Mouse (Mus musculus) layer of hippocampus, adult 9-11 months (tissue): Measurements from ENCODE around the gene Robo4.
A peak's percentile ranks its signal among the peaks of the same experiment; 100 is the strongest.

Experiments
- DNase-seq: peaks from one replicate; pipeline ENCODE4 v3.0.0; 2022

The Robo4 gene

DNA sequence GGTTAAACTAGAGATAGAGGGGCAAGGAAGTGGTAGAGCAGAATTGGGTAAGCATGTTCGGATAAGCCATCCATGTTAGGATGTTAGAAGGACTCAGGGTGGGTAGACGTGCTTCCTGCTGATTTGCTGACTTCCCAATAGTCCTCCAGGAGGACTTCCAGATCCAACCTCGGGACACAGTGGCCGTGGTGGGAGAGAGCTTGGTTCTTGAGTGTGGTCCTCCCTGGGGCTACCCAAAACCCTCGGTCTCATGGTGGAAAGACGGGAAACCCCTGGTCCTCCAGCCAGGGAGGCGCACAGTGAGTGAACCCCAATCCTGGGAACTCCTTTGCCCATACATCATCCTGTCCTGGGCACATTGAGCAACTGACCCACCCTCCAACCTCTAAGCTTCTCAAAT, 1.3 kb downstream of the Robo4 start:
- DNase-seq = no peak

DNA sequence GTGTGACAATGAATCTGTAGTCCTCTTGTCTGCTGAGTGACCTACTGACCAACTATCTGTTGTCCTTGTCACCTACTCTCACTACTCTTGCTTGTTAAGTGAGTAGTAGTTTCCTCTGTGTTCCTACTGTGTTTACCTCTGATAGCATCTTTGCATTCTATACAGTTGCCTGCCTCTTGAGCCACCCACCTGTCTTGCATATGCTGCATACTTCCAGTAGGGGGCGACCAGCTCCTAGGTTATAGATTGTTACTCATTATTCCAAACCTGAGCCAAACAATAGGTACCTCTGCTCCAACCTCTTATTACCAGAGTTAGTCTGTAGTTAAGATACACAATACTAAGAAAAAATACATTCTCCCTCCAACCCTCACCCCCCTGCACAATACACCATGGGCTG, 4.7 kb downstream of the Robo4 start:
- no peak for DNase-seq

DNA sequence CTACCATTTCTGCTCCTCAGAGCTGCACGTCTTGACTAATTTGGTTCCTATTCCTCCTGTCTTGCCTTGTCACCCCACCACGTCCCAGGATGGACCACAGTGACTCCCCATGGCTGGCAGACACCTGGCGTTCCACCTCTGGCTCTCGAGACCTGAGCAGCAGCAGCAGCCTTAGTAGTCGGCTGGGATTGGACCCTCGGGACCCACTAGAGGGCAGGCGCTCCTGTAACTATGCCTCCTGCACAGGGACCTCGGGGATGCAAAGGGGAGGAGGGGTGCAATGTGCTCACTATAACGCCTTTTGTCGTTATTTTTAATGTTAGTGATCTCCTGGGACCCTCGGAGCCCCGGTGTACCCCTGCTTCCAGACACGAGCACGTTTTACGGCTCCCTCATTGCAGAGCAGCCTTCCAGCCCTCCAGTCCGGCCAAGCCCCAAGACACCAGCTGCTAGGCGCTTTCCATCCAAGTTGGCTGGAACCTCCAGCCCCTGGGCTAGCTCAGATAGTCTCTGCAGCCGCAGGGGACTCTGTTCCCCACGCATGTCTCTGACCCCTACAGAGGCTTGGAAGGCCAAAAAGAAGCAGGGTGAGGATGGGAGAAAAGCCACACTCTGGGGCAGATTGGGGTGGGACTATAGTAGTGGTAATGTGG, 6.3 kb downstream of the Robo4 start:
- no peak for DNase-seq

GRCm38 (mm10) chr9:37409698-37410445, 8.2 kb downstream of the Robo4 start:
- DNase-seq = no peak

DNA sequence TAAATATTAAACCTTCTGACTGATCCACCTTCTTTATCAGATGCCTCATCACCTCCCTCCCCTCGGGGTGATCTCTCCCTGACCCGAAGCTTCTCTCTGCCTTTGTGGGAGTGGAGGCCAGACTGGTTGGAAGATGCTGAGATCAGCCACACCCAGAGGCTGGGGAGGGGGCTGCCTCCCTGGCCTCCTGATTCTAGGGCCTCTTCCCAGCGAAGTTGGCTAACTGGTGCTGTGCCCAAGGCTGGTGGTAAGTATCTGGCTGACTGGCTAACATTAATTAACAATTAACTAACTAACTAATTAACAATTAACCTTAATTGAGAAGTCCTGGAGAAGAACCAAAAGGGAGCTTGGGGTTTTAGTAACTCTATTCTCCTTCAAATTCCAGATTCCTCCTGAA, 11.3 kb downstream of the Robo4 start:
- DNase-seq = no peak

GRCm38 (mm10) chr9:37414666-37415065, 13.0 kb downstream of the Robo4 start:
- no peak for DNase-seq

DNA sequence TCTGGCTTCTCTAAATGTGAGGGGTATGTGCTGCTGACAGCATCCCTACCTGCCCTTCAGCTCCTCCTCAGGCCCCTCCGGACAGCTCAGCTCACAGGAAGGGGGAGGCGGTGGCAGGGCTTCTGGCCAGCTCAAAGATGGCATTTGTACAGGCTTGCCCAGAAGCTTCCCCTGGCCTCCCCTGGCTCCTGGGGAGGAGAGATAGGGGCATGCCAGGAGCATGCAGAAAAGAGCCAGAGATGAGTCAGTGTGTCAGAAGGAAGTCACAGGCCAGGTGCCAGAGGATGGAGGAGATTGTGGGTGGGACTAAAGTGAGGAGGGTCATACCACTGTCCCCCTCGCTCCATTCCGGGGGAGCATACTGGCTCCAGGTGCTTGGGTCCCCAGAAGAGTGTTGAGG, 17.1 kb downstream of the Robo4 start:
- DNase-seq = no peak

- DNase-seq = peak; percentile 74
Measured at GRCm38 (mm10) chr9:37420676-37421075, 19.0 kb downstream of the Robo4 start.

GRCm38 (mm10) chr9:37421239-37421638, 19.5 kb downstream of the Robo4 start:
- DNase-seq = no peak

GRCm38 (mm10) chr9:37429326-37429725, 27.6 kb downstream of the Robo4 start:
- DNase-seq = no peak

DNA sequence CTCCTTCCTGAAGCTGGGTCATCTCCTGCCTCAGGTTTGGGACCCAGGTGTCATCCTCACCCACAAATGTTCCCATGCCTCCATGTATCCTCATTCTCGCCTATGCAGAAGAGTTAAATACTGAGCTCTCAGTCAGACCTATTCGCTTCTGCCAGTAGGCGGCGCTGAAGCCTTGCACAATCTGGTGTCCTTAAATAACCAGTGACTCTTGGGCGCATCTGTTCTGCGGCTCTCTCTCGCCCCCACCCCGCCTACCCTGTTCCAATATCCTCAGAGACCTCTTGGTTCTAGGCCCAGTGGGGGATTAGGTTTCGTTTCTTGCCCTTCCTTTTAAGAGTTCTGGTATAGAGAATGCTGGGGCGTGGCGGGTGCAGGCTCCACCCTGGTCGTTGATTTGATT, 28.9 kb downstream of the Robo4 start:
- peak; percentile 93 for DNase-seq

- no peak for DNase-seq
Measured at GRCm38 (mm10) chr9:37432026-37432666, 30.4 kb downstream of the Robo4 start.

- DNase-seq = no peak
Measured at GRCm38 (mm10) chr9:37432720-37433421, 31.2 kb downstream of the Robo4 start, which contains the start of gene Robo3. Gene Robo3 (minus strand): TSS chr9:37433246.

DNA sequence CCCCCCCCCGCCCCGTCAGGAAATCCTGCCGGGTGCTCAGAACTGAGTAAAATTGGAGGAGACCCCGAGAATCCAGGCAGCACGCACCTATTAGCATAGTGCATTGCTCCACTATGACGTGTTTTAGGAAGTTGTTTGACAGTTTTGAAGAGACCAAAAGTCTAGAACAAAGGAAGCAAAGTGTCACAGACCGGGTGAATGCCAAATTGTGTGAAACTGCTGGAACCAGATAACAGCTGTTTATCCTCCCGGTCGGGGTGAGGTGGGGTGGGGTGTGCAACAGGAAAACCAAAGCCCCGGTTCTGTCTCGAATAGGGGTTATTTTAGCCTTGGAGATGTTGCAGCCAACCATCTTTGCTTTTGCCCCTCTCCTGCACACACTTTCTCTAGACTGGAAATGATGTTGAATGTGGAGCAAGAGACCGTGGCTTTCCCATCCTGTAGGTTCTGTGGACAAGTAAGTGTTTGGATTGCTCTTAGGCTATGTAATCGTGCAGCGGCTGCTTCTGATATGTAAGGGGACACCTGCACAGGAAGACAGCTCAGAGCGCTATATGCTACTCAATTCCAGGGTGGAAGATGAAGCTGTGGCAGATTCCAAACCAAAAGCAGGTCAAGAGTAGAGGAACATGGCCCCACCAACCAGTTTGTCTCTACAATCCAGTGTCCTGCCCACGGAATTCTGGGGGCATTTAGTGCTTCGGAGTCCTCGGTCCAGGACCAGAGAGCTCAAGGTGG, 32.3 kb downstream of the Robo4 start:
- DNase-seq = no peak

GRCm38 (mm10) chr9:37434932-37435331, 33.2 kb downstream of the Robo4 start:
- no peak for DNase-seq

DNA sequence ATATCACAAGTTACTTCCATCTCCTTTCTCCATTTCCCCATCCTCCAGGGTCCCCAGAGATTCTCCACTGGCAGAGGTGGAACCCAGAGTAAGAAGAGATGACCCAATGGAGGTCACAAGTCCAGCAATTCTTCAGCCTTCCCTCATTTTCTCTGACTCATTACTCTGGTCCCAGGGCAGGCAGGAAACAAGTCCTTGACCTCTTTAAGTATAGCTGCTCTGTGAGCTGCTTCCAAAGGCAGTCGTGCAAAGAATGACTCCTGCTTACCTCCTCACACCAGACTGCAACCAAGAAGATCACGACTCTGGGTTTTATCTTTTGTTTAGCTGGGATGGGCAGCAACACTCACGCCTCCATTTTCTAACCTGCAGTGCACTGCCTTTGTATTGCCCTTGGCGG, 33.9 kb downstream of the Robo4 start:
- DNase-seq = no peak

DNA sequence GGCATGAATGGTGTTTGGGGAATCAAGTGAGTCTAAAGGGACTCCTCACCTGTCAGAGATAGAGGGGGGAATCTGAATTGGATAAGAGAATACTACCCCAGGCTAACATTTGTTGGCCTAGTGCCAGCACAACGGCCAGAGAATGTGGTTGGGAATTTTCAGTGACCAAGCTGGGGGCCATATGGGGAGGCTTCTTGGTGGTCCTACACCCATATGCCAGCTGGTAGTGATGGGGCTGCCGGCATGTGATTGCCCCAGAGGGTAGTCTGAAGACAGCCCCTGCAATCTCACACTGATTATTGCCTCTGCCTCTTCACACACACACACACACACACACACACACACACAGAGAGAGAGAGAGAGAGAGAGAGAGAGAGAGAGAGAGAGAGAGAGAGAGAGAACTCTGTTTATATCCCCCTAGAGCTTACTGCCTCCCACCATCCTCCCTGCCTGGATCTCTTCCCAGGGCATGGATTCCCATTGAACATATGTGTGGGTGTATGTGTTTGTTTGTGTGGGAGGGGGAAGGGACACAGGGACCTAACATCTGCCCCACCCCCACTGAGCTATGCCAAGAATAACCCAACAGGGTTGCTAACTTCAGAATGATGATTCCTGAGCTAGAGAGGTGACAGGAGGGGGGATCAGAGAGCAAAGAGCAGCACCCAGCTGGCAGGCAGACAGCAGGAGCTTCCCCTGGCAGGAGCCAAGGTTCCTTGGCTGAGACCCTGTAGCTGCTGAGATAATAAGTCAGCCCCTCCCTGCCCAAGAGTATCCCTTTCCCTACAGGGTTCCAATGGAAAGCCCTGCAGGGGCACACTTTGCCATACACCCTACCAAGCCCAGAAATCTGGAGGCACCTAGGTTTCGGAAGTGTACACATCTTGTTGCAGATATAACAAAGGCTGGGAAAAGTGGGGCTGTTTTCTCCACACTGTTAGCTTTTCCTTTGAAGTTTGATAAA, 36.4 kb downstream of the Robo4 start:
- peak; percentile 73 for DNase-seq

- DNase-seq = no peak
Measured at GRCm38 (mm10) chr9:37452401-37452800, 50.7 kb downstream of the Robo4 start.

GRCm38 (mm10) chr9:37453328-37453727, 51.6 kb downstream of the Robo4 start:
- no peak for DNase-seq

GRCm38 (mm10) chr9:37454011-37454492, 52.4 kb downstream of the Robo4 start:
- DNase-seq = no peak

GRCm38 (mm10) chr9:37454991-37455390, 53.3 kb downstream of the Robo4 start:
- DNase-seq = no peak
